Mouse (Mus musculus) adrenal gland, postnatal 10 days (tissue): ENCODE data around the gene Gm21833. TPM values are rescaled to one million over a fixed set of nuclear protein-coding genes. Genes with fewer than 3 reads are reported as not detected.
"Not testable (repeated sequence)": the region's sequence is repeated elsewhere in the genome, so short reads cannot be mapped to it uniquely, and the experiment has no call there.

Experiments
- DNase-seq: peaks from one replicate; pipeline ENCODE4 v3.0.0; 2021; ENCODE audit warnings: mixed read lengths
- long read RNA-seq, 2 experiments: library from polyadenylated mRNA; stranded (forward); transcript quantifications; one replicate each; pipeline ENCODE4 v2.0.0; 2021
- total RNA-seq, 2 experiments: library from RNA; stranded (reverse); gene quantifications; 2 replicates each; pipeline ENCODE4 v1.2.3; 2021

Gm21833 gene
- not detected for total RNA-seq
- long read RNA-seq, experiment 1, result 0 reads
- long read RNA-seq, experiment 2, result 0 reads

DNA sequence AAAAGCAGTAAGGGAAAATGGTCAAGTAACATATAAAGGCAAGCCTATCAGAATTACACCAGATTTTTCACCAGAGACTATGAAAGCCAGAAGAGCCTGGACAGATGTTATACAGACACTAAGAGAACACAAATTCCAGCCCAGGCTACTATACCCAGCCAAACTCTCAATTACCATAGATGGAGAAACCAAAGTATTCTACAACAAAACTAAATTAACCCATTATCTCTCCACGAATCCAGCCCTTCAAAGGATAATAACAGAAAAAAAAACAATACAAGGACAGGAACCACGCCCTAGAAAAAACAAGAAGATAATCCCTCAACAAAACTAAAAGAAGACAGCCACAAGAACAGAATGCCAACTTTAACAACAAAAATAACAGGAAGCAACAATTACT, at the start of gene Gm21833:
Gm21833 (plus strand) TSS at position 301 of the 400 bp plus-strand sequence.
- DNase-seq, result not testable (repeated sequence)

DNA sequence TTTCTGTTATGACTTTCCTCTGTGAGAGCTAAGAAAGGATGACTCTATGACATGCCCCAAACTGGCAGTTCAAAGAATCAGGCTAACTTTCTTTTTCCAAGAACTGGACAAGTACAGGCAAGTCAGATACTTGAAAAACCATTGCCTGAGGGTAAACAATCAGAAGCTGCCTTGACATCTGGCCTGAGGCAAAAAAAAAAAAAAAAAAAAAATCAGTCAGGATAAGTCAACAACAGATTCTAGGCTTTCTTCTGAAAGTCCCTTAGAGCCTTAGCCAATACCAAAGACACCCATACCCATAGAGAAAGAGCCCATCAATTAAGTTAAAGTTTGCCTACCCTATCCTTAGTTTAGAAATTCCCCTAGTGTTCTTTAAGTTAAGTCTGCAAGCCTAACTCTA, 38.7 kb upstream of the Gm21833 start:
- no peak for DNase-seq

- DNase-seq, result no peak
Measured at GRCm38 (mm10) chr16:82796489-82796888, 31.7 kb upstream of the Gm21833 start.

DNA sequence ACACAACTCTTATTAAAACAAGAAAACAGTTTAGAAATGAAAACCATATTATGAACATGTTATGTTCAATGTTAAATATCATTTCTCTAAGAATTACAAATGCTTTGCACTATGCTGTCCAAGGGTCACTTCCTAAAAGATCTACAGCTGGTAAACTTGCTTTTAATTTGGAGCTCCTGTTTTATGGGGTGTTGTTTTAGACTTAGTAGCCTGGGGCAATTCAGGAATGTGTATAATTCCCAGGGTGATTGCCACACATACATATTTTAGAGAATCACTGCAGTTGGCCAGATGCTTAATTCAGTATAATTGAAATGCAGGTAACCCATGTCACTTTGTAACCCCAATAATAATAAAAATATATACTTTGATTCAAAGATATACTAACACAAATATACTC, 12.9 kb upstream of the Gm21833 start:
- DNase-seq, result no peak

- no peak for DNase-seq
Measured at GRCm38 (mm10) chr16:82816615-82817014, 11.6 kb upstream of the Gm21833 start.

GRCm38 (mm10) chr16:82855752-82856151, 27.6 kb downstream of the Gm21833 start:
- DNase-seq, result no peak

DNA sequence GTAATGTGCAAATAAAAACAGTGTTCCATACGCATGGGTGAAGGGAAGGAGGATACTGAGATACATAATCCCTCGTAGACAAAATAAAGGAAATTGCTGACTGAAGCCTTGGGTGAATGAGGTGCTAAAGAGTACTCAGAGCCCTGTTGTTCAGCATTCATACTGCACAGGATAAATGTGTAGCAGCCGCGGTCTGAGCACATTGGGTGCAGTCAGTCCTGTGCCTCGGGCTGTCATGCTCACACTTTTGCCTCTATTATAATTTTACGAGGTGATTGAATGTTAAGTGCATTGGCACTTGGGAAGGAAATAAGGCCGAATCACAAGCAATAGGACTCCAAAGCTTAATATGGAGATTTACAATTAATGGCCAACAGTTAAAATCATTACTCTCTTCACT, 36.4 kb downstream of the Gm21833 start:
- DNase-seq, result no peak
